22 mouse cellular contexts compared by ENCODE assay signal in genomic region chr14:26887244-26887643, GRCm38 (mm10). TPM values are rescaled to one million over a fixed set of nuclear protein-coding genes. Genes with fewer than 3 reads are reported as not detected.
"Had no signal": no experiment of that assay in that cellular context is flagged by ENCODE, and none has a peak within 500 bp of the region (broad histone marks: within the 10 kb centered on the region; RNA-seq: fewer than 3 reads in every experiment).

No protein-coding gene starts in this region.

- H3K9me3 ChIP-seq: hindbrain, embryonic 15.5 days; limb, embryonic 13.5 days; midbrain, embryonic 10.5 days; neural tube, embryonic 15.5 days; stomach, embryonic 15.5 days had no signal

- H3K4me3 ChIP-seq: hindbrain, embryonic 15.5 days; layer of hippocampus, adult 2 months; limb, embryonic 13.5 days; midbrain, embryonic 10.5 days; myocyte; neural tube, embryonic 15.5 days; stomach, embryonic 15.5 days had no signal

- H3K27me3 ChIP-seq: hindbrain, embryonic 15.5 days; limb, embryonic 13.5 days; neural tube, embryonic 15.5 days; stomach, embryonic 15.5 days had no signal

- H3K27ac ChIP-seq: hindbrain, embryonic 15.5 days; kidney, postnatal 0 days; layer of hippocampus, adult 2 months; limb, embryonic 13.5 days; liver, embryonic 14.5 days; midbrain, embryonic 10.5 days; neural tube, embryonic 15.5 days; stomach, embryonic 15.5 days had no signal

- H3K4me1 ChIP-seq: hindbrain, embryonic 15.5 days; limb, embryonic 13.5 days; midbrain, embryonic 10.5 days; neural tube, embryonic 15.5 days; stomach, embryonic 15.5 days had no signal

- DNase-seq: kidney, postnatal 4 days; left cerebral cortex, postnatal 4 days; lung, adult 18-20 months; lung, postnatal 4 days; midbrain, embryonic 14.5 days; right cerebral cortex, postnatal 14 days; thymus, postnatal 14 days had no signal

- H3K36me3 ChIP-seq: hindbrain, embryonic 15.5 days; limb, embryonic 13.5 days; midbrain, embryonic 10.5 days; neural tube, embryonic 15.5 days; stomach, embryonic 15.5 days had no signal

- H3K4me2 ChIP-seq: hindbrain, embryonic 15.5 days; limb, embryonic 13.5 days; neural tube, embryonic 15.5 days; stomach, embryonic 15.5 days had no signal

- H3K9ac ChIP-seq: hindbrain, embryonic 15.5 days; limb, embryonic 13.5 days; liver, embryonic 14.5 days; neural tube, embryonic 15.5 days; stomach, embryonic 15.5 days had no signal

RNA-seq across cellular contexts. Expression of gene Asb14, which starts 7.1 kb away (rescaled TPM):
- total RNA-seq: layer of hippocampus, adult 2 months; left cerebral cortex, adult 18-20 months; left cerebral cortex, postnatal 4 days; megakaryocyte, adult 5-6 weeks had no signal
- polyA plus RNA-seq: liver, adult 2 months; liver, embryonic 14.5 days; midbrain, embryonic 10.5 days; neural tube, embryonic 11.5 days; spleen, adult 2 months; urinary bladder, adult 2 months had no signal
